Mouse (Mus musculus) fat pad, adult 2 months (tissue): ENCODE results near the gene Foxa3.

ENCODE experiments used
- DNase-seq: peaks from one replicate; pipeline ENCODE4 v3.0.0-alpha.2; 2011; ENCODE audit warnings: low read depth, low spot score; ENCODE audit errors: extremely low read depth

The Foxa3 gene

DNA sequence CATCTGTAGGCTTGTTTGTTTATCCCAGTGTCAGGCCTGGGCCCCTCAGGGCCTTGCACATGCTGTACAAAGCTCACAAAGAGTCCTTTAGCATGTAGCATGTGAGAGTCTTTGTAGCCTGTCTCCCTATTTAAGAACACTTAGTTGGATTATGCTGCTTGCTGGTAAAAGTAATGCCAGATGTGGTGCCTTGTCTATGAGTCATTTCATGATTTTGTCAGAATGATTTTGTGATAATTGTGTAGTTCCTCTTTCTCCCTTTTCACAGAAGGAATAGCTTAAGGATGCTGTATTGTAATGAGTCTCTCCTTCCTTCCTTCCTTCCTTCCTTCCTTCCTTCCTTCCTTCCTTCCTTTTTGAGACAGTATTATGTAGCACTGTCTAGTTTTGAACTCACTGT, 4.7 kb upstream of the Foxa3 start:
- no peak for DNase-seq

DNA sequence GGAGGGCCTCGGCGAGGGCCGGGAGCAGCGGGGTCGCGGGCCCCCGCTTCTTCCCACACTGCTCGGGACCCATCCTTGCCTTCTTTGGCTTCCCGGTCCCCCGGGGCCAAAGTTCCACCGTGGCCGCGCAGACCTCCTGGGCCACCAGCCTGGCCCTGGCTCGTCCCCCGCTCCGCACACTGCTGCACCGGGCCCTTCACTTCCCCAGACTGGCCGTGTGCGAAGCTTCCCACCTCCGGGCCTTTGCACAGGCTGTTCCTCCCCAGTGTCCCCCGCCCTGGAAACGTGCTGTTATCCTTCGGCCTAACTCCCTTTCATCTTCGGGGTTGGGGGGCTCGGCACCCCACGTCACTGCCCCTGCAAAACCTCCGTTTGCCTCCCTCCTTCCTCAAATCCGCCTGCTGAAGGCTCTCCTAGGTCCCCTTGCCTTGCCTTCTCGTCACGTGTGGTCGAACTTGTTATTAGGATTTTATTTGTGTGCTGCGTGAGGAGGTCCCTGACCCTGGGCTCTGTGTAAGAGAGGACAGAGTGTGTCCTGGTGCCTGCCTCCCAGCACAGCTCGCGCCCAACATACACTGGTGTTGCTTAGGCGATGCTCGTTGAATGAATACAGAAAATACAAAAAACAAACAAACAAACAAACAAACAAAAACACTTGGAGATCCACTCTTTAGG, 1.4 kb upstream of the Foxa3 start:
- no peak for DNase-seq

- no peak for DNase-seq
Observed at GRCm38 (mm10) chr7:19024096-19024506, 763 bp upstream of the Foxa3 start, which contains the start of gene Sympk. TSS of gene Sympk (plus strand) at chr7:19024377.

DNA sequence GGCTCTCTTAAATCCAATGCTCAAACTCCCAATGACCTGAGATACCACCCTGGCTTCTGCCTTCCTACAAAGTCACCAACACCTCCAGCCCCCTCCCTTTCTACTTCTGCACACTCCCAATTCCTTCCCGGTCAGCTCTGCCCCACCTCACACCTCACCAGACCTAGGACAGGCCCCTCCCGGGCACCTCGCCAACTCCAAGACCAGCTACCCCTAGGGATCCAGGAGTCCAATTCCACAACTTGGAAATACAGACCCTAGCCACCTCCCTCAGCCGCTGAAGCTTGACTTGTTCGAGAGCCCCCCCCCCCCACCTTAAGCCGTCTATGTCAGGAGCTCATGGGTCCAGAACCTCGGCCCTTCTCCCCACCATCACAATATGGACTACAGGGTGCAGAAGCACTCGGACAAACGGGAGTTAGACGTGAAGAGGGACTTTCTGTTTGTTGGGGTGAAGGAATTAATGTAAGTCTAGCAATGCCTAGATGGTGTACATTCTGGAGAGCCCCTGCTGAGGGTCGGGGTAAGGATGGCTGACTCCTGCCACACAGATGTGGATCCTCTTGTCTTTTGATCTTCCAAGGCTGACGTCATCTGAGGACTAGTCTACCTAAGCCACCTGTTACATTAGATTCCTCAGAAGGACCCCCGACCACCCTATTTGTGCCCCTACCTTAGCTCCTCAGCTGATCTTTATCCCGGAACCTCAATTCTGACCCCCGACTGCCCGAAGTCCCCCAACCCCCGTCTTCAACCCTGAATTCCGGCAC, 964 bp downstream of the Foxa3 start:
- DNase-seq, result no peak

GRCm38 (mm10) chr7:19021048-19021447, 2.3 kb downstream of the Foxa3 start:
- no peak for DNase-seq

GRCm38 (mm10) chr7:19017909-19018308, 5.4 kb downstream of the Foxa3 start:
- DNase-seq, result no peak

DNA sequence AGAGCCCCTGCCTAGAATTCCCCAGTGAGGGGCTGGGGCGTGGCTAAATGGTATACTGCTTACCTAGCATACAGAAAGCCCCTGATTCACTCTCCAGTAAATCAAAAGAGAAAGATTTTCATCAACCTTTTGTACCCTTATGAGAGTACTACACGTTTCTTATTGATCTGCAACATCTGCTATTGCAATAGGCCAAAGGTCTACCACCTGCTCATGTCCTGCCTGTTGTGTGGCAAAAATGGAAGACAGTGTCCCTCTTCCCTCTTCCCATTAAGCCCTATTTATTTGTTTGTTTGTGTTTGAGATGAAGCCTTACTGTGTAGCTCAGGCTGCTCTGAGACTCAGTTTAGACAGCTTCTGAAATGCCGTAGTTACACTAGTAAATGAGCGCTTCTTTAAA, 7.3 kb downstream of the Foxa3 start:
- no peak for DNase-seq

DNA sequence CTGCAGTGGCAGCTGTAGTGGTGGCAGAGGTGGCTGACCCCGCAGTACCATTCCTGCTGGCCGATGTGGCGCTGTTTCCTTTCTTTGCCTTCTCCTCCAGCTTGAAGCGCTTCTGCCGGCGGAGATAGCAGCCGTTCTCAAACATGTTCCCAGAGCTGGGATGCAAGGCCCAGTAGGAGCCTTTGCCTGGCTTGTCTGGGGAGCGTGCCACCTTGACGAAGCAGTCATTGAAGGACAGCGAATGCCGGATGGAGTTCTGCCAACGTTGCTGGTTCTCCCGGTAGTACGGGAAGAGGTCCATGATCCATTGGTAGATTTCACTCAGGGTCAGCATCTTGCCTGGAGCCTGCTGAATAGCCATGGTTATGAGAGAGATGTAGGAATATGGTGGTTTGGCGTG, 8.9 kb downstream of the Foxa3 start:
- DNase-seq, result no peak

- DNase-seq, result no peak
Observed at GRCm38 (mm10) chr7:19012882-19013281, 10.5 kb downstream of the Foxa3 start.

DNA sequence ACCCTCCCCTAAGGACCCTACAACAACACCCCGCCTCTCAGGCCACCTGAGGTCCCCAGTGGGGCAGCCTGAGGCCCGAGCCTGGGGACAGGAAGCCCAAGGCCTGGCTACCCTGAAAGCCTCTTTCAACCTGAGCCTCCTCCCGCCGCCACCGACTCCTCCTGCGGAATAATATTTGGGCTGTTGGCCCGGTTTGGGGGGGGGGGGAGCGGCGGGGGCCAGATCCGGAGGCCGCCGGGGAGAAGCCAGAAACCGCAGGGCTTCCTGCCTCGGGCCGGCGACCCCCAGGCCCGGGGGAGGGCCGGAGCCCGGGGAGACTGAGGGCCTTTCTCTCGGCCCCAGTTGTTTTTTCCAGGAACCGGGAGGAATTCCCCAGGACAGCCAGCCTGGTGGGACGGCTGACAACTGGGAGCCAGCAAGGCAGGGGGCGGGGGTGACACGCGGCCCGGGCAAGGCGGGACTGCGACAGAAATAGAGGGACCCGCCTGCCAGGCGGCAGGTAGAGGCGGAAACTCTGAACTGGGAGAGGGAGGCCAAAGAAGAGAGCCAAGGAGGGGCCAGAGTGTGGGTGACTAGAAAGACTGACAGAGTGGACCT, 11.2 kb downstream of the Foxa3 start:
- no peak for DNase-seq

DNA sequence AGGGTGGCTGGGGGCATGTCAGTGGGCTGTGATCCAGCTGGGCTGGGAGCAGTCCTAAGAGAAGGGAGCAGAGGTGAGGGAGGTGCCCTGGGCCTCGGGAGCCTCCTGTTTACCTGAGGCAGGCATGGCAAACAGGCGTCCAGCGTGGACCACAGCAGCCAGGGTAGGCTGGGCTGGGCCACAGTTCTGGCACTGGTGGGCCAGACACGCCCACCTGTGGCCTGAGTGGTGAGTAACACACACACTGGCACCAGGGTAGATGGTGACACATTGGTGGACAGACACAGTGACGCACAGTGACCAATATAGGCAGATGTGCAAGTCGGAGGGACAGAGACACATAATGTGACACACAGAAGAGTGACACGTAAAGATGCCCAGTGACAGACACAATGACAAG, 12.8 kb downstream of the Foxa3 start:
- DNase-seq, result no peak

- DNase-seq, result no peak
Observed at GRCm38 (mm10) chr7:19007026-19007977, 16.0 kb downstream of the Foxa3 start.

GRCm38 (mm10) chr7:19006476-19006875, 16.9 kb downstream of the Foxa3 start:
- peak; percentile 33 for DNase-seq

GRCm38 (mm10) chr7:19005417-19006121, 17.8 kb downstream of the Foxa3 start:
- DNase-seq, result no peak

DNA sequence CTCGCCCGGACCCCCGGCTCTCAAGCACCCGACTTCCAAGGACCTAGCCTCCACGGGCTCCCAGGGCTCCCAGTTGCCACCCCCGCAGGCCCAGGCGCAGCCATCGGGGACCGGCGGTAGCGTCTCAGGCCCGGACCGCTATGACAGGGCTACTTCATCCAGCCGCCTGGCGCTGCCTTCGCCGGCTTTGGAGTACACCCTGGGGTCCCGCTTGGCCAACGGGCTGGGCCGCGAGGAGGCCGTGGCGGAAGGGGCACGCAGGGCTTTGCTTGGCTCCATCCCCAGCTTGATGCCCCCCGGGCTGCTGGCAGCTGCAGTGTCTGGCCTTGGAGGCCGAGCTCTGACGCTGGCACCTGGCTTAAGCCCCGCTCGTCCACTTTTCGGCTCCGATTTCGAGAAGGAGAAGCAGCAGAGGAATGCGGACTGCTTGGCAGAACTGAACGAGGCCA, 18.7 kb downstream of the Foxa3 start:
- no peak for DNase-seq

- DNase-seq, result peak; percentile 51
Observed at GRCm38 (mm10) chr7:19003902-19004630, 19.3 kb downstream of the Foxa3 start, which contains the start of gene Irf2bp1. TSS of gene Irf2bp1 (plus strand) at chr7:19004044.

DNA sequence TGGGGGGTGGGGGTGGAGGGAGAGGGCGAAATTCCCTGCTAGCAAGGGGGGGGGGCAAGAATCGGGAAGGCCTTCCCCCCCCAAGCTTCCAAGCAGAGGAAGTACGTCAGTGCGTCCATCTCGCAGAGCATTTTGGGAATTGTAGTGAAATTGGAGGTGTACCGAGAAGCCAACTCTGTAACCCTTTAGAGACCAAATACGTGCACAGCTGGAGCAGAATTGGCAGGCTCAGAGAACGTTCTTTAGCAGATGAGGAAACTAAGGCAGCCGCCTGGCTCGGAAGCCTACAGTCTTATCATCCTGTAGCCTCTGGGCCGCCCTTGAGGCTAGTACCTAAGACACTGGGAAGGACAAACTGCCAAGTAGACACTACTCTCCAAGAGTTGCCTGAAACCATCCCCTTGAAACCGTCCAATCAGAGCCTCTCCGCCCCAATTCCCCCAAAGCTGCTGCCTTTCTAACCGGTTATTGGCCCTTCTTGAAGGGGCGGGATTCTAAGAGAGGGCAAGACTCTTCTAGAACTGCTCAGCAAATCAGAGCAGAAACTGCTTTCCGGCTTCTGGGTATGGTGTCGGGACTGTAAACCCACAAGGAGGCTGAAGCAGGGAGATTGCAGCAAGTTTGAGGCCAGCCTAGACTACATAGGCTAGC, 20.4 kb downstream of the Foxa3 start:
- DNase-seq, result peak; percentile 61

DNA sequence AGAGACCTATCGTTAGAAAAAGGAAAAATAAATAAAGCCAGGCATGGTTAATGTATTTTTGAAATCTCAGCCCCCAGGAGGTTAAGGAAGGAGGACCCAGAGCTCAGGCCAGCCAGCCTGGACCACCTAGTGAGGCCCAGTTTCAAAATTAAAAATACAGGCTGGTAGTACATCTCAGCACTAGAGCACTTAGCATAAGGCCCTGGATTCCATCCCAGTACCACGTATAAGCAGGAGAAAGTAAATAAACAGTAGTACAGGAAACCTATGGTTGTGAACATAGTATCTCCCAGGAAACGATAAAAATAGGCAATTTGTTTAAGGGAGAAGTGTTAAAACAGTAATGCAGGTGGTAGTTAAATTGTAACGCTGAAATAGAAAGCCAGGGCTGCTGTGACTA, 21.2 kb downstream of the Foxa3 start:
- DNase-seq, result no peak

GRCm38 (mm10) chr7:19001807-19002085, 21.6 kb downstream of the Foxa3 start:
- no peak for DNase-seq
